Mouse (Mus musculus): Measurements from ENCODE around the gene E130208F15Rik. TPM values are rescaled to one million over a fixed set of nuclear protein-coding genes. Genes with fewer than 3 reads are reported as not detected.

The E130208F15Rik gene
- polyA plus RNA-seq (2016; fragmentation: Nextera tagmentation; extraction: Ambion mirVana): 0.63 TPM in 1 of 2 replicates, not detected in the other

- under 1% methylated on average over 63 of the region's 63 CpGs for WGBS
- peak within 1 kb of the TSS; percentile 87 for H3K4me3 ChIP-seq
Observed at GRCm38 (mm10) chr7:30321539-30322284, at the start of gene E130208F15Rik. TSS of gene E130208F15Rik (plus strand) at chr7:30321740.

GRCm38 (mm10) chr7:30274383-30274782 lies 47.2 kb upstream of the E130208F15Rik start:
- H3K36me3 ChIP-seq: peaks cover 15% of the 10 kb centered on the region; the same call in 1 of the 2 replicates
- no peaks in the 10 kb centered on the region for H3K9me3 ChIP-seq
- H3K4me3 ChIP-seq: no peak overlapping the region
- no peak overlapping the region for H3K9ac ChIP-seq (replicated peaks)
- H3K27ac ChIP-seq (replicated peaks): no peak overlapping the region
- no peaks in the 10 kb centered on the region for H3K27me3 ChIP-seq
- 88% methylated on average over 6 of the region's 6 CpGs for WGBS
- H3K4me1 ChIP-seq: peaks cover 4% of the 10 kb centered on the region
- no peak for ATAC-seq (ENCODE audit: low FRiP score, low read depth)
- no peak overlapping the region for H3K4me2 ChIP-seq (replicated peaks)

More at GRCm38 (mm10) chr7:30321539-30322284, at the start of gene E130208F15Rik:
- Histone ChIP-seq H3K27ac (replicated peaks) (peak within 1 kb of the TSS; percentile 84), H3K4me1 (peaks cover 17% of the 10 kb centered on the region), H3K36me3 (no peaks in the 10 kb centered on the region), H3K9me3 (0 out of 2 replicates have a peak, but pooled peaks cover 3% of the 10 kb centered on the region), H3K9ac (replicated peaks) (peak within 1 kb of the TSS; percentile 92), H3K27me3 (peaks cover 4% of the 10 kb centered on the region; the same call in 1 of the 2 replicates), H3K4me2 (replicated peaks) (peak within 1 kb of the TSS; percentile 73)
- peak; percentile 34 for ATAC-seq (ENCODE audit: low FRiP score, low read depth)

GRCm38 (mm10) chr7:30278911-30279310 lies 42.6 kb upstream of the E130208F15Rik start:
- 67% methylated on average over 2 of the region's 2 CpGs for WGBS

GRCm38 (mm10) chr7:30279536-30279935 lies 42.0 kb upstream of the E130208F15Rik start:
- Histone ChIP-seq H3K36me3 (no peaks in the 10 kb centered on the region), H3K9me3 (no peaks in the 10 kb centered on the region), H3K27ac (replicated peaks) (peak overlapping the region; percentile 97; the same call in 1 of the 2 replicates), H3K27me3 (no peaks in the 10 kb centered on the region), H3K4me2 (replicated peaks) (peak overlapping the region; percentile 84), H3K4me1 (peaks cover 13% of the 10 kb centered on the region), H3K4me3 (peak overlapping the region; percentile 65), H3K9ac (replicated peaks) (peak overlapping the region; percentile 55)
- 0% methylated on average over 6 of the region's 6 CpGs for WGBS
- ATAC-seq (ENCODE audit: low FRiP score, low read depth): peak; percentile 16; the same call in 1 of the 2 replicates

More at GRCm38 (mm10) chr7:30278911-30279310, 42.6 kb upstream of the E130208F15Rik start:
- H3K9me3 ChIP-seq: no peaks in the 10 kb centered on the region
- H3K27ac ChIP-seq (replicated peaks): no peak overlapping the region
- H3K36me3 ChIP-seq: no peaks in the 10 kb centered on the region
- H3K4me3 ChIP-seq: peak overlapping the region; percentile 65; the same call in 1 of the 2 replicates
- H3K4me1 ChIP-seq: peaks cover 13% of the 10 kb centered on the region
- no peak for ATAC-seq (ENCODE audit: low FRiP score, low read depth)
- H3K9ac ChIP-seq (replicated peaks): peak overlapping the region; percentile 55; the same call in 1 of the 2 replicates
- H3K27me3 ChIP-seq: no peaks in the 10 kb centered on the region
- peak overlapping the region; percentile 84 for H3K4me2 ChIP-seq (replicated peaks)

- peak; percentile 95 for ATAC-seq (ENCODE audit: low FRiP score, low read depth)
- Histone ChIP-seq H3K9me3 (no peaks in the 10 kb centered on the region), H3K27ac (replicated peaks) (peak within 1 kb of the TSS; percentile 97), H3K27me3 (no peaks in the 10 kb centered on the region), H3K9ac (replicated peaks) (peak within 1 kb of the TSS; percentile 58), H3K36me3 (no peaks in the 10 kb centered on the region), H3K4me1 (peaks cover 13% of the 10 kb centered on the region), H3K4me3 (peak within 1 kb of the TSS; percentile 65), H3K4me2 (replicated peaks) (peak within 1 kb of the TSS; percentile 84)
- 0% methylated on average over 49 of the region's 49 CpGs for WGBS
Observed at GRCm38 (mm10) chr7:30279951-30280669, 41.4 kb upstream of the E130208F15Rik start, which contains the start of the genes Thap8 and Wdr62. TSS of gene Thap8 (plus strand) at chr7:30280094. TSS of gene Wdr62 (minus strand) at chr7:30280419.

- Histone ChIP-seq H3K36me3 (no peaks in the 10 kb centered on the region), H3K4me3 (peak overlapping the region; percentile 65), H3K27me3 (no peaks in the 10 kb centered on the region), H3K4me2 (replicated peaks) (peak overlapping the region; percentile 84), H3K27ac (replicated peaks) (peak overlapping the region; percentile 97), H3K9me3 (no peaks in the 10 kb centered on the region), H3K9ac (replicated peaks) (peak overlapping the region; percentile 58), H3K4me1 (peaks cover 13% of the 10 kb centered on the region)
- peak; percentile 82 for ATAC-seq (ENCODE audit: low FRiP score, low read depth)
- under 1% methylated on average over 20 of the region's 20 CpGs for WGBS
Observed at GRCm38 (mm10) chr7:30280670-30281138, 40.8 kb upstream of the E130208F15Rik start.

- Histone ChIP-seq H3K27ac (replicated peaks) (peak overlapping the region; percentile 97; the same call in 1 of the 2 replicates), H3K9me3 (no peaks in the 10 kb centered on the region), H3K4me3 (no peak overlapping the region), H3K27me3 (0 out of 2 replicates have a peak, but pooled peaks cover 5% of the 10 kb centered on the region), H3K9ac (replicated peaks) (no peak overlapping the region), H3K36me3 (no peaks in the 10 kb centered on the region), H3K4me1 (peaks cover 13% of the 10 kb centered on the region), H3K4me2 (replicated peaks) (no peak overlapping the region)
- ATAC-seq (ENCODE audit: low FRiP score, low read depth): no peak
- 78% methylated on average over 4 of the region's 4 CpGs for WGBS
Observed at GRCm38 (mm10) chr7:30281522-30281921, 40.0 kb upstream of the E130208F15Rik start.

GRCm38 (mm10) chr7:30282740-30283139 lies 38.8 kb upstream of the E130208F15Rik start:
- Histone ChIP-seq H3K27ac (replicated peaks) (no peak overlapping the region), H3K4me2 (replicated peaks) (no peak overlapping the region), H3K4me1 (peaks cover 15% of the 10 kb centered on the region), H3K4me3 (no peak overlapping the region), H3K9me3 (no peaks in the 10 kb centered on the region), H3K9ac (replicated peaks) (no peak overlapping the region), H3K27me3 (0 out of 2 replicates have a peak, but pooled peaks cover 5% of the 10 kb centered on the region), H3K36me3 (no peaks in the 10 kb centered on the region)
- ATAC-seq (ENCODE audit: low FRiP score, low read depth): no peak
- 78% methylated on average over 7 of the region's 7 CpGs for WGBS

- peaks cover 10% of the 10 kb centered on the region for H3K27me3 ChIP-seq
- no peak overlapping the region for H3K4me2 ChIP-seq (replicated peaks)
- H3K27ac ChIP-seq (replicated peaks): no peak overlapping the region
- H3K4me1 ChIP-seq: peaks cover 15% of the 10 kb centered on the region
- no peak overlapping the region for H3K9ac ChIP-seq (replicated peaks)
- 70% methylated on average over 8 of the region's 8 CpGs for WGBS
- ATAC-seq (ENCODE audit: low FRiP score, low read depth): no peak
- H3K9me3 ChIP-seq: no peaks in the 10 kb centered on the region
- no peaks in the 10 kb centered on the region for H3K36me3 ChIP-seq
- no peak overlapping the region for H3K4me3 ChIP-seq
Observed at GRCm38 (mm10) chr7:30286701-30287410, 34.7 kb upstream of the E130208F15Rik start.

- H3K9ac ChIP-seq (replicated peaks): no peak overlapping the region
- H3K36me3 ChIP-seq: no peaks in the 10 kb centered on the region
- H3K4me2 ChIP-seq (replicated peaks): no peak overlapping the region
- no peak overlapping the region for H3K4me3 ChIP-seq
- peaks cover 25% of the 10 kb centered on the region for H3K4me1 ChIP-seq
- ATAC-seq (ENCODE audit: low FRiP score, low read depth): no peak
- H3K27ac ChIP-seq (replicated peaks): no peak overlapping the region
- 71% methylated on average over 6 of the region's 6 CpGs for WGBS
- no peaks in the 10 kb centered on the region for H3K9me3 ChIP-seq
- peaks cover 10% of the 10 kb centered on the region for H3K27me3 ChIP-seq
Observed at GRCm38 (mm10) chr7:30288046-30288445, 33.5 kb upstream of the E130208F15Rik start.

GRCm38 (mm10) chr7:30289071-30289713 lies 32.3 kb upstream of the E130208F15Rik start:
- no peak overlapping the region for H3K9ac ChIP-seq (replicated peaks)
- peaks cover 10% of the 10 kb centered on the region for H3K27me3 ChIP-seq
- no peak overlapping the region for H3K4me3 ChIP-seq
- H3K4me1 ChIP-seq: peaks cover 34% of the 10 kb centered on the region
- WGBS: 79% methylated on average over 7 of the region's 7 CpGs
- no peak overlapping the region for H3K4me2 ChIP-seq (replicated peaks)
- no peak for ATAC-seq (ENCODE audit: low FRiP score, low read depth)
- peaks cover 10% of the 10 kb centered on the region for H3K36me3 ChIP-seq
- H3K27ac ChIP-seq (replicated peaks): 0 out of 2 replicates have a peak overlapping the region, but pooled peaks have one; percentile 20
- no peaks in the 10 kb centered on the region for H3K9me3 ChIP-seq

Data from midbrain, embryonic 12.5 days (tissue).